Mouse (Mus musculus): Measurements from ENCODE around the gene Smoc2. TPM values are rescaled to one million over a fixed set of nuclear protein-coding genes. Genes with fewer than 3 reads are reported as not detected.

Smoc2 gene
- polyA plus RNA-seq, 1 experiment: 0.19 TPM

DNA sequence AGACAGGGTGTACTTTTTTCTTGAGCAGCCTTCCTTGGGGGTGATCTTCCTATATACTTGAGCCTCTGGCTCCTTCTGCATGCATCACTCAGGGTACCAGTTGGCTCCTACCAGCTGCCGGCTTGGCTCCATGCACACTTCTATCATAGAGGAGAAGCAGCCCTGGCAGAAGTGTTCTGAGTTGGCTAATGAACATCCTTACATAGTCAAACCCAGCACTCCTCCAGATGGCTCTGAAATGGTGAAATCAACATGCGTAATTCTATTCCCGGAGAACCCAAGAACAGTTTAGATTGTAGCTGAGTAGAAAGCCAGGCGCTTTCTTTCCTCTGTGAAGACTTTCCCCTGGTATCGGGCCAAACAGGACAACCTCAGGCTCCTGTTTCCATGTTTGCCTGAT lies 91.2 kb downstream of the Smoc2 start:
- Histone ChIP-seq H3K27ac (ENCODE audit: insufficient read depth, low read depth, low read length) (no peak overlapping the region), H3K4me1 (ENCODE audit: control insufficient read depth, insufficient read depth, low read length) (no peaks in the 10 kb centered on the region), H3K4me3 (ENCODE audit: insufficient read depth, low read length) (no peak overlapping the region)
- TF ChIP-seq POLR2A (IDR thresholded peaks at IDR 0.05; ENCODE audit: borderline replicate concordance, low read depth, low read length) (no peak), CTCF (IDR thresholded peaks at IDR 0.05; ENCODE audit: low read depth, low read length) (no peak)

DNA sequence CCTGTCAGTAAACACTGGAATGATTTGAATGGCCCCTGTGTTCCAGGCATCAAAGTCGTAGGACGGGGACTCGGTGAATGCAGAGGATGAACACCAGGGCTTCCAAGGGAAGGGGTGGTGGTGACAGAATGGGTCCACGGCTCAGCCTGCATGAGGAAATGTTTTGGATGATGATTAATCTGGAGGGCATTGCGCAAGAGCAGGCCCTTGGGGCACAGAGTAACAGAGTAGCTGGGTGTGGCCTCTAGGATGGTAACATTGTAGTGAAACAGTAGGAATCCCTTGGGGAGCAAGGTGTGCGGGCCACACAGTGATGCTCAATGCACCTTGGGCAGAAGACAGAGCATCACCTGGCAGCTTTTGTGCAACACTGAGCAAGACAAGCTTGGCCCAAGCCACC lies 92.3 kb downstream of the Smoc2 start:
- TF ChIP-seq POLR2A (IDR thresholded peaks at IDR 0.05; ENCODE audit: borderline replicate concordance, low read depth, low read length) (no peak), CTCF (IDR thresholded peaks at IDR 0.05; ENCODE audit: low read depth, low read length) (no peak)
- H3K27ac ChIP-seq (ENCODE audit: insufficient read depth, low read depth, low read length): no peak overlapping the region
- H3K4me3 ChIP-seq (ENCODE audit: insufficient read depth, low read length): no peak overlapping the region
- H3K4me1 ChIP-seq (ENCODE audit: control insufficient read depth, insufficient read depth, low read length): no peaks in the 10 kb centered on the region

DNA sequence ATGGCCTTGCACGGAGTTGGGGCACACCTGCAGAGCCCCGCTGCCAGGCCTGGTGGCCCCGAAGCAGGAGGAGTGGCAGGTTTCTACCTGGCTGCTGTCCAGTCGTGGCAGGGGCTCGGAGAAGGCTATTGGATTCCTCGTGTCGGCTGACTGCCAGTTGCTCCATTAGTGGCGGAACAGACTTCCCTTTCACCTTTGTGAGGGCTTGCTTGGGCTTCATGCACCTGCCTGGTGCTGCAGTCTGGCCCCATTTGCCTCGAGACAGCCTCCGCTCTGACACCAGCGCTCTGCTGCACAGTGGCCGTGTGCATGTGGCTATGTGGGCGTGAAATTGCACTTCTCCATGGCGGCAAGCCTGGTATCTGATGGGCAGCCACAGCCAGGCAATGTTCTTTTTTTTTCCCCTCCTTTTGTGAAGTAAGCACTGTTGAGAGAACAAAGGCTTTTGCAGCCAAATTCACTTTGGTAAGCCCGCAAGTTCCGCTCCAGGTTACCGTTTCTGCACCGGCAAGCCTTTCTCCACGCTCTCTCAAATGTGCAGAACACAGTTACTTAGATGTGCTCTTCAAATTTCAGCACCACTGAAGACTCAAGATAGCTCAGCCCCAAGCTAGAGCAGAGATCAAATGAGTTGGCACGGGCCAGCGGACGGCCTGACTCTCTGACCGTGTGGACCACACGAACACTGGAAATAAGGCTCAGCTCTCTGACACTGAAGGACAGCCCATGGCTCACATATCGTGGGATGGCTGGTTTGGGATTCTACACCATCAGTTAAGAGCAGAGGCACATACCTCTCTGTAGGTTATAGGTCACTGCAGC lies 93.2 kb downstream of the Smoc2 start:
- Histone ChIP-seq H3K4me3 (ENCODE audit: insufficient read depth, low read length) (no peak overlapping the region), H3K27ac (ENCODE audit: insufficient read depth, low read depth, low read length) (no peak overlapping the region), H3K4me1 (ENCODE audit: control insufficient read depth, insufficient read depth, low read length) (no peaks in the 10 kb centered on the region)
- TF ChIP-seq CTCF (IDR thresholded peaks at IDR 0.05; ENCODE audit: low read depth, low read length) (no peak), POLR2A (IDR thresholded peaks at IDR 0.05; ENCODE audit: borderline replicate concordance, low read depth, low read length) (no peak)

DNA sequence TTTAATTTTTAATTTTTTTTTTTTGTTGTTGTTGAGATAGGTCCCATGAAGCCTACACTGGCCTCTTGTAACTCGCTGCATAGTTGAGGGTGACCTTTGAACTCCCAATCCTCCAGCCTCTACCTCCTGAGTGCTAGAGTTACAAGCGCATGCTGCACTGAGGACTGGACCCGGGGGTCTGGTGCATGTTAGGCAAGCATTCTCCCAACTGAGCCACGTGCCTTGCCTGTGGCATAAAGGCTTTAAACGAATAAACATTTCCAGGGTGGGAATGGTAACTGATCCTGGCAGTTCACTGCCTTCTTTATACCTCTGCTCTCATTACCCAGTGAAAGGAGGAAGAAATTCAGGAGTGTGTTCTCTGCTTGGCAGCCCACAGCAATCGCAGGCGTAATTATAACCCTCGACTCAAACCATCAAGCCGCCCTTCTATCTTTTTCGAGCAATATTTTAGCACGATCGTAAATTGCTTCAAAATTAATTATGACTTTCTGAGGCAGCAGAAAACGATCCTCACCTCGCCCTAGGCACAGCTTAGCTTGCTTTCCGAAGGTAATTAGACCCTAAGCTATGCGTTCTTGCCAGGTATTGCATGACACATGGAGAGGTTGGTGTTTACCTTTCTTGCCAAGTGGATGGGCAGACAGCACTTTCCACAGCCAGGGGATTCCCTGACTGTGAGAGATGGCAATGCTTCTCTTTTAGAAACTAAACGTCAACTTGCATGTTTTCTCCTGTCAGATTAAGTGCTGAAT lies 99.6 kb downstream of the Smoc2 start:
- no peak for TF ChIP-seq CTCF (IDR thresholded peaks at IDR 0.05; ENCODE audit: low read depth, low read length)
- TF ChIP-seq POLR2A (IDR thresholded peaks at IDR 0.05; ENCODE audit: borderline replicate concordance, low read depth, low read length): no peak
- no peaks in the 10 kb centered on the region for H3K4me1 ChIP-seq (ENCODE audit: control insufficient read depth, insufficient read depth, low read length)
- H3K27ac ChIP-seq (ENCODE audit: insufficient read depth, low read depth, low read length): no peak overlapping the region
- no peak overlapping the region for H3K4me3 ChIP-seq (ENCODE audit: insufficient read depth, low read length)

DNA sequence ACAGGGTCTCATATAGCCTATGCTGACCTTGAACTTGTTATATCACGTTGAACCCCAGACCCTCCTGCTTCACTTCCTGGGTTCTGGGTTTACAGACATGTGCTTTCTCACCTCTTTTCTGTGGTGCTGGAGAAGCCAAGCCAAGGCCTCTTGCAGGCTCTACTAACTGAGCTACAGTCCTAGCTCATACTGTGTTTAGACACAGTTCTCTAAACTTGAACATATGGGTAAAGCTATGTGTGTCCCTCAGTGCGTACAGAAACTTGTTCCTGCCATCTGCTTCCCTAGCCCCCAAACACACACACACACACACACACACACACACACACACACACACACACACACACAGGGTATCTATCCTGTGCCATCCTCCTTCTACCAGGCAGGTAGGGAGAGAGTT lies 100.2 kb downstream of the Smoc2 start:
- Histone ChIP-seq H3K4me1 (ENCODE audit: control insufficient read depth, insufficient read depth, low read length) (no peaks in the 10 kb centered on the region), H3K4me3 (ENCODE audit: insufficient read depth, low read length) (no peak overlapping the region), H3K27ac (ENCODE audit: insufficient read depth, low read depth, low read length) (no peak overlapping the region)
- TF ChIP-seq CTCF (IDR thresholded peaks at IDR 0.05; ENCODE audit: low read depth, low read length): no peak
- TF ChIP-seq POLR2A (IDR thresholded peaks at IDR 0.05; ENCODE audit: borderline replicate concordance, low read depth, low read length): no peak

DNA sequence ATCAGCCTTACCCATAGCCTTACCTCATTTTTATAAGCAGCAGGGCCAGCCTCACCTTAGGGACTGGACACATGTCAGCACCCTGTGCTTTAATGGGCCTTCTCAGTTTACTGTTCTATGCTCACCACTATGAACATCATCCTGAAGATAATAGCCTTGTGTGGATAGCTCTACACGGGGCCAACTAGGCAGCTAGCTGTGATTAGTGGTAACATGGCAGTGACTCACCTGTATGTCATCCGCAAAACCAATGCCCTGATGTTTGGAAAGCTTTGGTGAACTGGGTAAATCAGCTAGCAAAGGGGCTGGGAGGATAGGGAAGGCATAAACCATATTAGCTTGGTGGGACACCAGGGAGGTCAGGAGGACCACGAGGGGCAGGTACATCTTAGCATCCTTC lies 100.7 kb downstream of the Smoc2 start:
- Histone ChIP-seq H3K4me3 (ENCODE audit: insufficient read depth, low read length) (no peak overlapping the region), H3K4me1 (ENCODE audit: control insufficient read depth, insufficient read depth, low read length) (no peaks in the 10 kb centered on the region), H3K27ac (ENCODE audit: insufficient read depth, low read depth, low read length) (no peak overlapping the region)
- no peak for TF ChIP-seq CTCF (IDR thresholded peaks at IDR 0.05; ENCODE audit: low read depth, low read length)
- TF ChIP-seq POLR2A (IDR thresholded peaks at IDR 0.05; ENCODE audit: borderline replicate concordance, low read depth, low read length): no peak

DNA sequence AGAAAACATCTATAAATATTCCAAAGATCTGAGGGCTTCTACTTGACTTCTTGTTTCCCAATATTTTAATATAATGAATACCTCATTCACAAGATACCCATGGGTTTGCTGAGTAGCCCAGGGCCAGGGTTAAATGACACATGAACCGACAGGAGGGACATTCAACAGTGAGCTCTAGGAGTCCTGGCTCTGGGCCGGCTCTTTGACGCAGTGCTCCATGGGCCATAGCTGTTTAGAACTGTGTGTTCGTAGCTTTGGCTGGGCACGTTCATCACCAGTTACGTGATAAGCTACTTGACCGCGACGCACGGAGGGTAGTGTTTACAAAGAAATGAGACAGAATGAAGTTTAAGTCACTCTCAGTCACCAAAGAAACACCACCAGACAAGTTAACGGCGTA lies 101.2 kb downstream of the Smoc2 start:
- no peak overlapping the region for H3K27ac ChIP-seq (ENCODE audit: insufficient read depth, low read depth, low read length)
- no peaks in the 10 kb centered on the region for H3K4me1 ChIP-seq (ENCODE audit: control insufficient read depth, insufficient read depth, low read length)
- H3K4me3 ChIP-seq (ENCODE audit: insufficient read depth, low read length): no peak overlapping the region
- TF ChIP-seq CTCF (IDR thresholded peaks at IDR 0.05; ENCODE audit: low read depth, low read length): no peak
- no peak for TF ChIP-seq POLR2A (IDR thresholded peaks at IDR 0.05; ENCODE audit: borderline replicate concordance, low read depth, low read length)

DNA sequence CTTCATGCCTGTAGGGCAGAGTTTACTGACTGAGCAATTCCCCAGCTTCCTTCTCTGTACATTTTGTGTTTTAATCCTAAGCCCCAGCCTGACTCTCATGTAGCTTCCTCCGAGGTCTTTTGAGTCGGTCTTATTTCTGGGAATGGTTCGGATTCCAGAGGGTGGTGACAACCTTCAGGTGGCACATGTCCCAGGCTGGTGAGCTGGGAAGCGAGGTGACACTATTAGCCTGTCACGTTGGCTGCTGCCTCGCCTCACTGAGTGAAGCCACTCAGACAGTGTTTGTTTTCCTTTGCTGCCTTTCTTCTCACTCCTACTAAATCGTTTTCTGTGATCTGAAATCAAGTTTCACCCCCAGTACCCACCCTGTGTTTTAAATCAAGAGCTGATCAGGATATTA lies 102.2 kb downstream of the Smoc2 start:
- no peak overlapping the region for H3K27ac ChIP-seq (ENCODE audit: insufficient read depth, low read depth, low read length)
- TF ChIP-seq POLR2A (IDR thresholded peaks at IDR 0.05; ENCODE audit: borderline replicate concordance, low read depth, low read length) (no peak), CTCF (IDR thresholded peaks at IDR 0.05; ENCODE audit: low read depth, low read length) (no peak)
- no peaks in the 10 kb centered on the region for H3K4me1 ChIP-seq (ENCODE audit: control insufficient read depth, insufficient read depth, low read length)
- H3K4me3 ChIP-seq (ENCODE audit: insufficient read depth, low read length): no peak overlapping the region

DNA sequence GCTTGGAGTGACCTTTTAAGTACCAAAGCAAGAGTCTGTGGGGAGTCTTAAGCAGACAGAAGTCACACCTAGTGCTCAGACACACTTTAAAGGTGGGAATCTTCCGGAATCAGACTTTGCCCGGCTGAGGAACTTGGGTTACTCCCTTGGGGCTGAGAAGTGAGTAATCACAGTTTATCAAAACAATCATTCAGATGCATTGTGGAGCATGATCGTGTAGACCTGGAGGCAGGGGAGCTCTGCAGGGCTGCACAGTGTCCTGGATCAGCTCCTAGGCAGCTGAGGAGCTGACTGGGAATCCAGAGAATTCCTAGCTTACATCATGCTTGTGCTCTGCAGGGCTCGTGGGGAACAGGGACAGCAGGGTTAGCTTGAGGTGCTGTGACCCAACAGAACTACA lies 104.7 kb downstream of the Smoc2 start:
- Histone ChIP-seq H3K4me1 (ENCODE audit: control insufficient read depth, insufficient read depth, low read length) (no peaks in the 10 kb centered on the region), H3K4me3 (ENCODE audit: insufficient read depth, low read length) (no peak overlapping the region), H3K27ac (ENCODE audit: insufficient read depth, low read depth, low read length) (no peak overlapping the region)
- no peak for TF ChIP-seq POLR2A (IDR thresholded peaks at IDR 0.05; ENCODE audit: borderline replicate concordance, low read depth, low read length)
- no peak for TF ChIP-seq CTCF (IDR thresholded peaks at IDR 0.05; ENCODE audit: low read depth, low read length)

DNA sequence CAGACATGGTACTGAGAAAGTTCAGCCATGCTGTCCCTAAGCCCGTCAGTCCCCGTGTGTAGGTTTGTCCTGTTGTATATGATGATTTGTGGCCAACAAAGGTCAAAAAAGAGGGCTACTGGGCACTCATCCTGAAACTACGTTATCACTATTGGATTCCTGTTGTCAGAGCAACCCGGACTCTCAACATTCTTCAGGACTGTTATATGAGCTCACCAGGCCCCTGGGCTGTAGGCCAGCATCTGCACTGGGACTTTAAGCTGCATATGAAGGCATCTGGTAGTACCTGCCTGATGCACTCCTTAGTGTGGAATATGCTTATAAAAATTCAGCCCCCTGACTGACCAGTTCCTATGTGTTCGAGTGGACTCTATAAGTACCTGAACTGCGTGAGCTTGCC lies 105.7 kb downstream of the Smoc2 start:
- H3K4me1 ChIP-seq (ENCODE audit: control insufficient read depth, insufficient read depth, low read length): no peaks in the 10 kb centered on the region
- no peak for TF ChIP-seq CTCF (IDR thresholded peaks at IDR 0.05; ENCODE audit: low read depth, low read length)
- no peak for TF ChIP-seq POLR2A (IDR thresholded peaks at IDR 0.05; ENCODE audit: borderline replicate concordance, low read depth, low read length)

More for the DNA sequence above, 105.7 kb downstream of the Smoc2 start:
- H3K4me3 ChIP-seq (ENCODE audit: insufficient read depth, low read length): no peak overlapping the region
- H3K27ac ChIP-seq (ENCODE audit: insufficient read depth, low read depth, low read length): no peak overlapping the region

Measured in bone marrow macrophage, adult 2 months (primary cell).